Mouse (Mus musculus): Measurements from ENCODE around the gene Klb.
A peak's percentile ranks its signal among the peaks of the same experiment; 100 is the strongest.
"Not testable (repeated sequence)": the region's sequence is repeated elsewhere in the genome, so short reads cannot be mapped to it uniquely, and the experiment has no call there.

Klb gene

GRCm38 (mm10) chr5:65348168-65348567 is at the start of gene Klb:
TSS of gene Klb (plus strand) at chr5:65348314.
- DNase-seq (ENCODE audit: low spot score), result no peak

GRCm38 (mm10) chr5:65299623-65300022 is 48.5 kb upstream of the Klb start:
- DNase-seq (ENCODE audit: low spot score), result not testable (repeated sequence)

GRCm38 (mm10) chr5:65300121-65300520 is 48.0 kb upstream of the Klb start:
- peak; percentile 17 for DNase-seq (ENCODE audit: low spot score)

GRCm38 (mm10) chr5:65305516-65305915 is 42.6 kb upstream of the Klb start:
- DNase-seq (ENCODE audit: low spot score), result no peak

GRCm38 (mm10) chr5:65308208-65308607 is 39.9 kb upstream of the Klb start:
- no peak for DNase-seq (ENCODE audit: low spot score)

GRCm38 (mm10) chr5:65308866-65309265 is 39.2 kb upstream of the Klb start:
- DNase-seq (ENCODE audit: low spot score), result no peak

GRCm38 (mm10) chr5:65319176-65319575 is 28.9 kb upstream of the Klb start:
- no peak for DNase-seq (ENCODE audit: low spot score)

GRCm38 (mm10) chr5:65322165-65322564 is 25.9 kb upstream of the Klb start:
- no peak for DNase-seq (ENCODE audit: low spot score)

- no peak for DNase-seq (ENCODE audit: low spot score)
Measured at GRCm38 (mm10) chr5:65324271-65324670, 23.8 kb upstream of the Klb start.

- DNase-seq (ENCODE audit: low spot score), result no peak
Measured at GRCm38 (mm10) chr5:65324758-65325355, 23.3 kb upstream of the Klb start.

GRCm38 (mm10) chr5:65326212-65326611 is 21.9 kb upstream of the Klb start:
- no peak for DNase-seq (ENCODE audit: low spot score)

GRCm38 (mm10) chr5:65329971-65330370 is 18.1 kb upstream of the Klb start:
- DNase-seq (ENCODE audit: low spot score), result no peak

- DNase-seq (ENCODE audit: low spot score), result no peak
Measured at GRCm38 (mm10) chr5:65334788-65335187, 13.3 kb upstream of the Klb start.

GRCm38 (mm10) chr5:65335298-65336074 is 12.6 kb upstream of the Klb start, which contains the start of gene Rfc1:
TSS of gene Rfc1 (minus strand) at chr5:65335670.
- peak; percentile 85 for DNase-seq (ENCODE audit: low spot score)

GRCm38 (mm10) chr5:65336075-65336355 is 12.1 kb upstream of the Klb start:
- no peak for DNase-seq (ENCODE audit: low spot score)

GRCm38 (mm10) chr5:65338394-65338793 is 9.7 kb upstream of the Klb start:
- DNase-seq (ENCODE audit: low spot score), result no peak

- DNase-seq (ENCODE audit: low spot score), result no peak
Measured at GRCm38 (mm10) chr5:65340167-65340566, 7.9 kb upstream of the Klb start.

GRCm38 (mm10) chr5:65350508-65350907 is 2.4 kb downstream of the Klb start:
- no peak for DNase-seq (ENCODE audit: low spot score)

- DNase-seq (ENCODE audit: low spot score), result no peak
Measured at GRCm38 (mm10) chr5:65354097-65354496, 6.0 kb downstream of the Klb start.

- DNase-seq (ENCODE audit: low spot score), result no peak
Measured at GRCm38 (mm10) chr5:65354985-65355384, 6.9 kb downstream of the Klb start.

- no peak for DNase-seq (ENCODE audit: low spot score)
Measured at GRCm38 (mm10) chr5:65356851-65357250, 8.7 kb downstream of the Klb start.

GRCm38 (mm10) chr5:65357771-65358170 is 9.7 kb downstream of the Klb start:
- no peak for DNase-seq (ENCODE audit: low spot score)

GRCm38 (mm10) chr5:65367837-65368236 is 19.7 kb downstream of the Klb start:
- no peak for DNase-seq (ENCODE audit: low spot score)

GRCm38 (mm10) chr5:65371551-65371950 is 23.4 kb downstream of the Klb start:
- DNase-seq (ENCODE audit: low spot score), result no peak

Measured in c-Kit-positive CD71-positive TER-119-positive erythroid progenitor cells, embryonic 14.5 days (primary cell).